Mouse (Mus musculus) forebrain, embryonic 10.5 days (tissue): Measurements from ENCODE around the gene Ube3b. TPM values are rescaled to one million over a fixed set of nuclear protein-coding genes. Genes with fewer than 3 reads are reported as not detected.

Experiments used
- DNase-seq: peaks from one replicate; pipeline ENCODE4 v3.0.0-alpha.2; 2017; ENCODE audit warnings: low spot score; ENCODE audit errors: extremely low spot score
- H3K27ac ChIP-seq: fragments of 300-500 bp; sonication (generic); 2 replicates; pipeline ENCODE4 v1.5.1; 2016; ENCODE audit warnings: mild to moderate bottlenecking
- H3K27me3 ChIP-seq: fragments of 300-500 bp; sonication (generic); 2 replicates; pipeline ENCODE4 v1.6.1; 2016; ENCODE audit warnings: mild to moderate bottlenecking; ENCODE audit not compliant: poor library complexity, severe bottlenecking
- H3K36me3 ChIP-seq: fragments of 300-500 bp; sonication (generic); replicated peaks from 2 replicates; pipeline ENCODE4 v1.6.1; 2016; ENCODE audit warnings: mild to moderate bottlenecking, moderate library complexity
- H3K4me1 ChIP-seq: fragments of 300-500 bp; sonication (generic); 2 replicates; pipeline ENCODE4 v1.6.1; 2016
- H3K4me3 ChIP-seq: fragments of 300-500 bp; sonication (generic); 2 replicates; pipeline ENCODE4 v1.5.1; 2016; ENCODE audit warnings: mild to moderate bottlenecking, moderate library complexity
- H3K9me3 ChIP-seq: fragments of 300-500 bp; sonication (generic); 2 replicates; pipeline ENCODE4 v1.6.1; 2016; ENCODE audit warnings: mild to moderate bottlenecking, moderate library complexity
- WGBS: fragments of 180-500 bp; shearing (Covaris S2); methylation state at CpG from one replicate; pipeline ENCODE4 v1.1.7; 2016; 5-methylcytosine and 5-hydroxymethylcytosine counted together
- polyA plus RNA-seq: library from polyadenylated mRNA; unstranded; fragments of >200 nt; fragmentation: Nextera tagmentation; extraction: Ambion mirVana; gene quantifications from 2 replicates; pipeline ENCODE4 v1.2.1, GENCODE M21; 2016

Ube3b gene
- polyA plus RNA-seq, 1 experiment from 2014 or later = 51.3 TPM

DNA sequence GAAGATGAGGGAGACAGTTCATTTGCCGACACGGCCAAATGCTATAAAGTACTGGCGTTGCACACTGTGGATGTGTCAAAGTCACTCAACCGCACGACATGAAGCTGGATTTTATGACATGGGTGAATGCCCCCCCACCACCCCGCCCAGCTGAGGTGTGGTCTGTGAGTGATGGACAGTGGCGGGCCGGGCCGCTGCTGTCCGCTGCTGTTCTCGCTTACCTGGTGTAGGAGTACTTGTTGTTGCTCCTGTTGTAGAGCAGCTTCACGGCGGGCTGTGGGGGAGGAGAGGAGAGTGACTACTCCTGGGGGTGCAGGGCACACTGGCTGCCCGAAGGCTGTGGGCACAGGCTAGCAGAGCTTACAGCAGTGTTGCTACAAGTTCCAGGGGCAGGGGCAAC, 12.3 kb upstream of the Ube3b start:
- Histone ChIP-seq H3K27ac (no peak overlapping the region), H3K27me3 (no peaks in the 10 kb centered on the region), H3K4me3 (no peak overlapping the region), H3K4me1 (peaks cover 37% of the 10 kb centered on the region), H3K9me3 (no peaks in the 10 kb centered on the region), H3K36me3 (peaks cover 100% of the 10 kb centered on the region)
- no peak for DNase-seq
- WGBS = 93% methylated on average over 12 of the region's 14 CpGs

DNA sequence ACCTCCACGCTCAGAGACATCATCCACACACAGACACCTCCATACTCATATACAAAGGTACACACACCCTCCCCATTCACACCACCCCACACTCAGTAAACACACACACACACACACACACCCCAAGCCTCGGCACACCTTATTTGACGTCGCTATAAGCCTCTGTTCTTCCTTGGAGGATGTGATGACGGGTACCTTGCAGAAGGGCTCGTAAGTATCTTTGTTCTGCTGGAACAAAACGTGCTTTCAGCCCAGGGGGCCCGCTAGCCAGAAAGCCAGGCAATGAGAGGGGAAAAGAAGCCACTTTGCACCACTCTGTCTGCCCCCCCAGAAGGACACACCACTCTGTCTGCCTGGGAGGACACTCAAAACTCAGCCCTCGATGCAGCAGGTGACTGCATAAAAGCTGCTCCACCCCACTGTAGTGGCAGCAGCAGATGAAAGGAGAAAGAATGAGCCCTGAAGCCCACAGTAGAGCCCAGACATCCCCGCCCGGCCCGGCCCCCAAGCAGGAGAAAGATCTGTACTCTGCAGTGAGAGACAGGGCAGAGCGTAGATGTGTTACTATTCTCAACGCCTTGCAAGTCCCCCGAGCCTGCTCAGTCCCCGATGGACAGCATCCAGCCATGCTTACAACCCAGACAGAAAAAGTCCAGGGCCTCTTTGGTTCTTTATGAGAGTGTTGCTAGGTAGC, 11.5 kb upstream of the Ube3b start:
- Histone ChIP-seq H3K9me3 (no peaks in the 10 kb centered on the region), H3K4me3 (no peak overlapping the region), H3K4me1 (peaks cover 46% of the 10 kb centered on the region), H3K36me3 (peaks cover 100% of the 10 kb centered on the region), H3K27me3 (no peaks in the 10 kb centered on the region), H3K27ac (no peak overlapping the region)
- DNase-seq = no peak
- 94% methylated on average over 16 of the region's 16 CpGs for WGBS

DNA sequence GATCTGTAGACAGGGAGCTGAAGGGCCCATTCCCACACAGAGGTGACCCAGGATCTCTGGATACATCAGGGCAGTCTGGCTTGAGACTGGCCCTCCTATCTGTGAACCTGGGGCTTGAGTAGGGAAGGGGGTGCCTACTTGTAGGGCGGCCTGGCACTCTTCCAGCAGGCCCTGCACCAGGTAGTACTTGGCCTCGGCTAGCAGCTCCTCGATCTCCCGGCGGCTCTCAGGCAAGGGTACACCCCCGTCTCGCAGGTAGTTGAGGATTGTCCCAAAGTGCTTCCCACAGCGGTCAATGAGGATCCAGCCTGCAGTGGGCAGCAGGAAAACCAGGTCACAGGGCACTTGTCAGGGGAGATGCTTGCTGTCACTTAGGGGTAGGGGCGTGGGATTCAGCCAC, 10.5 kb upstream of the Ube3b start:
- 88% methylated on average over 9 of the region's 9 CpGs for WGBS
- peak overlapping the region; percentile 45 for H3K27ac ChIP-seq
- no peaks in the 10 kb centered on the region for H3K9me3 ChIP-seq
- no peak for DNase-seq
- H3K27me3 ChIP-seq = no peaks in the 10 kb centered on the region
- H3K4me1 ChIP-seq = peaks cover 51% of the 10 kb centered on the region
- no peak overlapping the region for H3K4me3 ChIP-seq
- peaks cover 100% of the 10 kb centered on the region for H3K36me3 ChIP-seq

DNA sequence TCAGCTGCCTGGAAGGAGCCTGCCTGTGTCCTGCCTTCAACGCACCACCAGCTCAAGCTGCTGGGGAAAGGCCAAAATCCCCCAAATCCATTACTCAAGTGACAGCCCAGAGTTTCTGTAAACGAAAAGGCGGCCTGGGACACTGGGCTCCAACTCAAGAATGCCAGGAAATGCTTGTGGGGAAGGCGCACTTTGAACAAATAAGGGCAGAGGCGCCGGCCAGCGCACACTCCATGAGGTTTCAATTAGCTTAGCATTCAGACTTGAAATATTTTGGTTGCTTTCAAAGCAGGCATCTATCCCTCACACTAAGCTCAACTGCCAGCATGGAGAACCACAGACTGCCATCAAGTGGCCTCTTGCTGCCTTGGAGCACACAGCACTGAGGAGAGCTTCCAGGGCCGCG, 10.0 kb upstream of the Ube3b start:
- 68% methylated on average over 9 of the region's 9 CpGs for WGBS
- Histone ChIP-seq H3K4me3 (no peak overlapping the region), H3K9me3 (no peaks in the 10 kb centered on the region), H3K36me3 (peaks cover 100% of the 10 kb centered on the region), H3K27ac (peak overlapping the region; percentile 65), H3K4me1 (peaks cover 51% of the 10 kb centered on the region), H3K27me3 (no peaks in the 10 kb centered on the region)
- DNase-seq = no peak

DNA sequence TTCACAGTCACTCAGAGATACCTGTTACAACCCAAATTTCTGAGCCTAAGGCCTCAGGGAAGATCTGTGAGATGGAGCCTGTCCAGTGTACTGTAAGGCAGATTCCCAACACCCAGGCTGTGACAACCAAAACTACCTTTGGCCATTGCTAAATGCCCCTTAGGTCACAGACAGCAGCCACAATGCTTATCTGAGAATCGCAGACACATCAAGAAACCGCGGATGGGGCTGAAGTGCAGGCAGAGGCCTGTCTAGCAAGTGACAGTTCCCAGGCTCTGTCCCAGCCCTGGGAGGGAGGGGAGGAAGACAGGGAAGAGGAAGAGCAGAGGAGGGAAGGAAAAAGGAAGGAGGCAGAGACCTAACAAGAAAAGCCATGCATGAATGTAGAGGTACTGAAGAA, 9.1 kb upstream of the Ube3b start:
- Histone ChIP-seq H3K4me1 (peaks cover 54% of the 10 kb centered on the region), H3K27ac (peak overlapping the region; percentile 65), H3K36me3 (peaks cover 100% of the 10 kb centered on the region), H3K27me3 (no peaks in the 10 kb centered on the region), H3K9me3 (no peaks in the 10 kb centered on the region), H3K4me3 (no peak overlapping the region)
- 76% methylated on average over 3 of the region's 3 CpGs for WGBS
- DNase-seq = no peak

DNA sequence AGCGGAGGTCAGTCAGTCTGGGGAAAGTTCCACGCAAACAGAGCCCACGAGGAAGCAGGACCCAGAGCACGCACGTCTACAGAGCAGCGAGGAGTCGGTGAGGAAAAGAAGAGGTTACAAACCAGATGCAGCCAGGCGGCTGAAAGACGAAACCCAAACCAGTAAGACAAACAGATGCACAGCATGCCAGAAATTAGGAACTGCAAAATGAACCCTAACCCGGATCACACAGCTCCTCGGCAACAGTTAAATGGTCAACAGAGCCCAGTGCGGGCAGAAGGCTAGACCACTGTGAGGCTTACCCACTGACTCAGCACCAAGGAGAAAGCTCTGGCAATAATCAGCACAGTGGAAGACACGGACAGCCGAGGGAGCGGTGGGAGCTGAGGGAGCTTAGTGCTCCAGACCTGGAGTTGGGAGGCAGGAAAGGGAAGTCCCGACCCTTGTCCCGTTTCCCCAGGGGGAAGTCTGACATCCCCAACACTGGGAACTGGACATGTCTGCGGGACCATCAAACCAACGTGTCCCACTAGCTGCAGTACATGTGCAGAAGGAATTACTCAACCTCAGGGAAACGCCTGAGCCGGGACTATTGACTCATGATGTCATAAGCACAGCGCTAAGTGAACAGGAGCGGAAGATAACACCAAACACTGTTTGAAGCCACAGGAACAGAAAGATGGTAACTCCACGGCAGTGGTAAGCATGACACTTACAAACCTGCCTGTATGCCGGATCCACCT, 8.5 kb upstream of the Ube3b start:
- H3K36me3 ChIP-seq = peaks cover 98% of the 10 kb centered on the region

DNA sequence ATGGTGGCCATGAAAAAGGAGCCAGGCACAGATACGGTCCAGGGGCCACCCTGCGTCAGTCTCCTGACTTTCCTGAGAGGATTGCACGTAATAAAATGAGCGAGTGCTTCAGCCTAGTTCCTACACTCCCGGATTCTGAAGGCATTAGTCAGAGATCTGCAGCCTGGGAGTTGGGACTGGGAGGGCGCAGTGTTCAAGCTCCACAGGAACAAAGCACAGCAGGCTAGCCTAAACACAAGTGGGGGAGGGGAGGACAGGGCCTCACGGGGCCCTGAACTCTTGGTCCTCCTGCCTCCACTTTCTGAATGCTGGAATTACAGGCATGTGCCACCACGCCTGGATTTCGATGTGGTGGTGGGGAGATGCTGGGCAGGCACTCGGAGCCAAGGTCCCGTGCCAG, 7.8 kb upstream of the Ube3b start:
- peak overlapping the region; percentile 65 for H3K27ac ChIP-seq
- DNase-seq = no peak

More for the DNA sequence above, 8.5 kb upstream of the Ube3b start:
- H3K4me1 ChIP-seq = peaks cover 56% of the 10 kb centered on the region
- H3K4me3 ChIP-seq = no peak overlapping the region
- 72% methylated on average over 25 of the region's 25 CpGs for WGBS
- no peak for DNase-seq
- H3K27ac ChIP-seq = peak overlapping the region; percentile 65
- no peaks in the 10 kb centered on the region for H3K9me3 ChIP-seq
- H3K27me3 ChIP-seq = no peaks in the 10 kb centered on the region

DNA sequence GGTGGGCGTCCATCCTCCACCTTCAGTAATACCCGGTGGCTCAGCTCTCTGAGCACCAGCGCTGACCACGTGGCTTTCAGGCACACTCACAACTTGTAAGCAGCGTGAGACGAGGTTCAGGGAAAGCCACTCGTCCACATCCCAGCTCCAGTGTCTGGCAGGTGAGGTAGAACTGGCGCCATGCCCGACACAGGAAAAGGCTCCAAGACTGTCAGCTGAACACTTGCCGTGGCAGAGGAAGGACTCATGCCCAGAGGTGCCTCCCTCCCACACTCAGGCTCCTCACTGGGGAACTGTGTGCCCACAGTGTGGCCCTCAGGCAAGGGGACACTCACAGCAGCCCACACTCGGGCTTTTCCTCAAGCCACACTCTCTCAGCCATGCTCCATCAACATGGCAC, 7.2 kb upstream of the Ube3b start:
- peaks cover 85% of the 10 kb centered on the region for H3K36me3 ChIP-seq
- no peak for DNase-seq
- H3K27ac ChIP-seq = peak overlapping the region; percentile 65
- H3K27me3 ChIP-seq = no peaks in the 10 kb centered on the region
- WGBS = 73% methylated on average over 11 of the region's 11 CpGs
- no peaks in the 10 kb centered on the region for H3K9me3 ChIP-seq
- no peak overlapping the region for H3K4me3 ChIP-seq
- H3K4me1 ChIP-seq = peaks cover 67% of the 10 kb centered on the region

More for the DNA sequence above, 7.8 kb upstream of the Ube3b start:
- WGBS = 36% methylated on average over 11 of the region's 11 CpGs
- Histone ChIP-seq H3K9me3 (no peaks in the 10 kb centered on the region), H3K36me3 (peaks cover 91% of the 10 kb centered on the region), H3K4me1 (peaks cover 61% of the 10 kb centered on the region), H3K27me3 (no peaks in the 10 kb centered on the region), H3K4me3 (no peak overlapping the region)

DNA sequence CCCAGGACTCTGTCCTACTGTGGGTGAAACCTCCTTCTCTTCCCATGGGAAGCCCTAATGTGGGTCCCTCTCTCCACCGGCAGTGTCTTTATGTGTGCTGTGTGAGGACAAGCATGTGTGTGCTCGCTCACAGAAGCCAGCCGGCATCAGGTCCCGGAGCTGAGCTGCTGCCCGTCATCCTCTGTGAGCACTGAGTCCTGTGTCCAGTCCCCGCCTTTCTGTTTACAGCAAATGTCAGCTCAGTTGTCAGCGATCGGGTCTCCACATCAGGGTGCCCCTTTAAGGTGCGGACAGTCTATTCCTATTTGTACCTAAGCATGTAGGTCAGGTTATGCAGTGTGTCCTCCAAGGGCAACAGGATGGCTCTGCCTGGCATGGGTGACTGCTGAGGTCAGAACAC, 6.8 kb upstream of the Ube3b start:
- 95% methylated on average over 9 of the region's 9 CpGs for WGBS
- 0 out of 2 replicates have a peak overlapping the region, but pooled peaks have one; percentile 65 for H3K27ac ChIP-seq
- peaks cover 71% of the 10 kb centered on the region for H3K4me1 ChIP-seq

DNA sequence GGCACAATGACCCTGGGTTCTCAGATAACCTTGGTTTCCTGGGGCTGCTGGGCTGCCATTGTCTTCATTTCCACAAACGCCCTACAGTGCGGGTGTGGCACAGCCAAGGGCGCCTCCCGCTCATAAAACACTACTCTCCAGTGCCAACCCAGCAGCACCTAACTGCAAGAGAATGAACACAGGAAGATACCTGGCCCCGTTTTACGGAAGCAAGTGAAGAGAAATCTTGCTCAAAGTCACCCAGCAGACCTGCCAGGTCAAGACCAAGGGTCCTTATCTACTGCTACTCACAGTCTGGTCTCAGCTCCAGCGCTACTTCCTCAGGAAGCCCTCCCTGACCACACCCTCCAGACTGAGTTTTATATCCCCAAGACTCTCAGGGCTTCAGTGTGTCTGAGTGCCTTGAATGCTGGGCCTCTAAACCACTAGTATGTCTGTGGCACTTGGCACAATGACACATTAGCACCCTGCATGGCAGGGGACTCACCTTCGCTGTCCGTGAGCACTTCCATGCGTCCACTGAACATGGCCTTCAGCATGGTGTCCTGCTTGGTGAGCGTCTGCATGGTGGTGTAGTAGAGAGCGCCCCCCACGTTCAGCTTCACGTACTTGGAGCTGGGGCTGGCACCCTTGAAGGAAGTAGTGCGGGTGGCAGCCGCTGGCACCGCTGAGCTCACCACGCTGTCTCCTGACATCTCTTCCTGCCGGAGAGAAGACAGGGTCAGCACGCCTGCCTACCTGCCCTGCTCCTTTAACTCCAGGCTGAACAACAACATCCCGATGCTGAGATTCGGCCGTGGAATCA, 5.8 kb upstream of the Ube3b start:
- Histone ChIP-seq H3K36me3 (peaks cover 71% of the 10 kb centered on the region), H3K27me3 (no peaks in the 10 kb centered on the region), H3K9me3 (no peaks in the 10 kb centered on the region), H3K4me3 (no peak overlapping the region), H3K4me1 (peaks cover 78% of the 10 kb centered on the region), H3K27ac (no peak overlapping the region)
- WGBS = 92% methylated on average over 23 of the region's 23 CpGs
- no peak for DNase-seq

More for the DNA sequence above, 6.8 kb upstream of the Ube3b start:
- Histone ChIP-seq H3K36me3 (peaks cover 81% of the 10 kb centered on the region), H3K4me3 (no peak overlapping the region), H3K27me3 (no peaks in the 10 kb centered on the region), H3K9me3 (no peaks in the 10 kb centered on the region)
- DNase-seq = no peak

DNA sequence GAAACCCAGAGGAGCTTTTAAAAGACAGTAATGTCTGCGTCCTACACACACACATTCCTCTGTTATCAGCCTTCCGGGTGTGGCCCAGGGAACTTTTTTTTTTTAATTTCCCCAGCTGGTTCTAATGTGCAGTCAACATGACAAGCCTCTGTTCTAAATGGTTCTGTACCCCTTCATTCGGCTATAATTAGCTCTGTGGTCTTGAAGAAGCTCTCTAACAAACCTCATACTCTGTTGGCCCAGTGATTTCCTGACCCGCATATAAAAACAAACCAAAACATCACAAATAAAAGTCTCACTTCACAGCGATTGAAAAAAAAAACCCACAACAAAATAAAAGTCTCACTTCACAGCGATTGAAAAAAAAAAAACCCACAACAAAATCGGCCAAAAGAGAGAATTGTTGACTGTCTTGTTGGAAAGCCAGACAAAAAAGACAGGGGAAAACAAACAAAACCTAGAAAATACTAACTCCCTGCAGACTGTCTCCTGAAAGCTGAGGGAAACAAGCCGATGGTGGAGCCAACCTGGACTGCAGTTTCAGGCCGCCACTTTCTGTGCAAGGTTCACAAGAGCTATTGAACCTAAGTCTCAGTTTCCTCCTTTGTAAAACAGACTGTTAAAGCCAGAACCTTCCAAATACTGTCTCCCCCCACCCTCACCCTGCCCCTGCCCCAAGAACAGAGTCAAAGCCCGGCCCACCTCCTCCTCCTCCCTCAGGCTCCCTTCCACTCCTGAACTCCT, 2.1 kb upstream of the Ube3b start:
- 79% methylated on average over 10 of the region's 10 CpGs for WGBS
- peak overlapping the region; percentile 99 for H3K4me3 ChIP-seq
- DNase-seq = no peak
- no peaks in the 10 kb centered on the region for H3K9me3 ChIP-seq
- peaks cover 61% of the 10 kb centered on the region for H3K4me1 ChIP-seq
- peak overlapping the region; percentile 97 for H3K27ac ChIP-seq
- H3K36me3 ChIP-seq = peaks cover 39% of the 10 kb centered on the region
- H3K27me3 ChIP-seq = no peaks in the 10 kb centered on the region

DNA sequence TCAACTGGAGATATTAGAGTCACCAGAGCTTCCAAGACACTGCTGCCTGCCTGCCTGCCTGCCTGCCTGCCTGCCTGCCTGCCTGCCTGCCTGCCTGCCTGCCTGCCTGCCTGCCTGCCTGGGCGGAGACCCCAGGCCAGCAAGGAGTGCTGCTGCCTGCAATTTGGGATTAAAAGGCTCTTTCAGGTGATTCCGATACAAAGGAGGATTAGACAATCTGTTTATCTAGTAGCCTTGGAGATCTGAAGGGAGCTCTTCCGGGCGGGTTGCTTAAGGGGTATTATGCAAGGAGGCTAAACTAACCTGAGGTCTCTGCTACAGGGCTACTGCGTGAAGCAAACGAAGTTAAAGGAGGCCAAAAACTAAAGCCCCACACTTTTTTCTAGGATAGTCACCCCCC, 1.5 kb upstream of the Ube3b start:
- peak overlapping the region; percentile 99 for H3K4me3 ChIP-seq
- no peaks in the 10 kb centered on the region for H3K9me3 ChIP-seq
- H3K4me1 ChIP-seq = peaks cover 55% of the 10 kb centered on the region
- WGBS = 27% methylated on average over 6 of the region's 6 CpGs
- peaks cover 36% of the 10 kb centered on the region for H3K36me3 ChIP-seq
- DNase-seq = no peak
- H3K27me3 ChIP-seq = no peaks in the 10 kb centered on the region
- peak overlapping the region; percentile 97 for H3K27ac ChIP-seq
